Comparison of ENCODE assay signal across 27 mouse cellular contexts in genomic region chr6:92804254-92804971, GRCm38 (mm10). TPM values are rescaled to one million over a fixed set of nuclear protein-coding genes. Genes with fewer than 3 reads are reported as not detected.
DNase-seq lines count a peak whose midpoint lies in the region; ATAC-seq lines count a peak whose summit lies in the region.
"Had no signal": no experiment of that assay in that cellular context is flagged by ENCODE, and none has a peak within 500 bp of the region (broad histone marks: within the 10 kb centered on the region; RNA-seq: fewer than 3 reads in every experiment).

No protein-coding gene starts in this region.

- H3K4me1 ChIP-seq in limb, embryonic 12.5 days (replicated peaks), result 0 out of 2 replicates have a peak, but pooled peaks cover 3% of the 10 kb centered on the region
- peaks cover 7% of the 10 kb centered on the region; the same call in 1 of the 2 replicates for H3K4me1 ChIP-seq in limb, embryonic 10.5 days
- no peaks in the 10 kb centered on the region for H3K4me1 ChIP-seq in midbrain, embryonic 11.5 days (ENCODE audit: control insufficient read depth, insufficient read depth, low read length)
- no peaks in the 10 kb centered on the region for H3K4me1 ChIP-seq in midbrain, embryonic 13.5 days (replicated peaks)
- H3K4me1 ChIP-seq: forebrain, embryonic 13.5 days; hindbrain, embryonic 12.5 days; hindbrain, embryonic 15.5 days had no signal

- ATAC-seq in frontal cortex, adult (ENCODE audit: low TSS enrichment), result peak; percentile 90
- ATAC-seq in limb, embryonic 12.5 days (ENCODE audit: insufficient number of reproducible peaks, insufficient read depth, low FRiP score, low TSS enrichment, low read depth), result no peak
- no peak for ATAC-seq in midbrain, embryonic 11.5 days (ENCODE audit: low FRiP score)
- no peak for ATAC-seq in midbrain, embryonic 13.5 days
- ATAC-seq: forebrain, embryonic 13.5 days; forebrain, embryonic 16.5 days; Patski had no signal

- no peak for DNase-seq in frontal cortex, postnatal 25 days (ENCODE audit: low spot score in 2 of 2)
- no peak for DNase-seq in limb, embryonic 10.5 days (ENCODE audit: low spot score)
- peak; percentile 74 for DNase-seq in midbrain, embryonic 11.5 days (ENCODE audit: low spot score, missing footprints)
- DNase-seq: adrenal gland, postnatal 10 days; adrenal gland, postnatal 36 days; B cell, adult 2 months; cerebellum, adult 11 months; cerebellum, adult 2 months; cerebellum, adult 9-11 months; cerebellum, postnatal 25 days; gastrocnemius, postnatal 25 days; heart, adult 2 months; heart, postnatal 14 days had no signal

- no peak overlapping the region for H3K9ac ChIP-seq in limb, embryonic 12.5 days (replicated peaks)
- H3K9ac ChIP-seq in midbrain, embryonic 11.5 days (ENCODE audit: low read length), result no peak overlapping the region
- no peak overlapping the region for H3K9ac ChIP-seq in midbrain, embryonic 13.5 days (replicated peaks)
- H3K9ac ChIP-seq: forebrain, embryonic 13.5 days; heart, embryonic 13.5 days; hindbrain, embryonic 12.5 days; hindbrain, embryonic 15.5 days had no signal

- no peaks in the 10 kb centered on the region for H3K9me3 ChIP-seq in limb, embryonic 12.5 days
- no peaks in the 10 kb centered on the region for H3K9me3 ChIP-seq in limb, embryonic 10.5 days (replicated peaks)
- H3K9me3 ChIP-seq in midbrain, embryonic 11.5 days (ENCODE audit: control insufficient read depth, low read length), result no peaks in the 10 kb centered on the region
- no peaks in the 10 kb centered on the region for H3K9me3 ChIP-seq in midbrain, embryonic 13.5 days
- H3K9me3 ChIP-seq: forebrain, embryonic 10.5 days; forebrain, embryonic 13.5 days; heart, embryonic 10.5 days; heart, embryonic 13.5 days; hindbrain, embryonic 12.5 days; hindbrain, embryonic 15.5 days had no signal

- WGBS in limb, embryonic 12.5 days, result 76% methylated on average over 3 of the region's 3 CpGs
- 86% methylated on average over 3 of the region's 3 CpGs for WGBS in limb, embryonic 10.5 days
- 85% methylated on average over 3 of the region's 3 CpGs for WGBS in midbrain, embryonic 11.5 days
- 85% methylated on average over 3 of the region's 3 CpGs for WGBS in midbrain, embryonic 13.5 days

- peaks cover 37% of the 10 kb centered on the region for H3K36me3 ChIP-seq in limb, embryonic 12.5 days
- H3K36me3 ChIP-seq in limb, embryonic 10.5 days, result no peaks in the 10 kb centered on the region; the same call in 1 of the 2 replicates
- no peaks in the 10 kb centered on the region for H3K36me3 ChIP-seq in midbrain, embryonic 11.5 days (ENCODE audit: control insufficient read depth, insufficient read depth, low read length)
- no peaks in the 10 kb centered on the region for H3K36me3 ChIP-seq in midbrain, embryonic 13.5 days
- H3K36me3 ChIP-seq: G1E; hindbrain, embryonic 12.5 days; hindbrain, embryonic 15.5 days had no signal

- H3K27ac ChIP-seq in limb, embryonic 12.5 days, result 0 out of 2 replicates have a peak overlapping the region, but pooled peaks have one; percentile 19
- H3K27ac ChIP-seq in limb, embryonic 10.5 days, result no peak overlapping the region
- H3K27ac ChIP-seq in midbrain, embryonic 11.5 days (ENCODE audit: low read depth, low read length), result no peak overlapping the region
- no peak overlapping the region for H3K27ac ChIP-seq in midbrain, embryonic 13.5 days
- H3K27ac ChIP-seq: forebrain, embryonic 10.5 days; forebrain, embryonic 13.5 days; hindbrain, embryonic 12.5 days; hindbrain, embryonic 15.5 days had no signal

- no peak overlapping the region for H3K4me2 ChIP-seq in limb, embryonic 12.5 days
- no peak overlapping the region for H3K4me2 ChIP-seq in midbrain, embryonic 11.5 days
- H3K4me2 ChIP-seq in midbrain, embryonic 13.5 days (replicated peaks), result no peak overlapping the region
- H3K4me2 ChIP-seq: forebrain, embryonic 13.5 days; heart, embryonic 13.5 days; hindbrain, embryonic 12.5 days; hindbrain, embryonic 15.5 days had no signal

- H3K4me3 ChIP-seq in limb, embryonic 12.5 days (replicated peaks), result no peak overlapping the region
- no peak overlapping the region for H3K4me3 ChIP-seq in limb, embryonic 10.5 days
- no peak overlapping the region for H3K4me3 ChIP-seq in midbrain, embryonic 11.5 days (ENCODE audit: low read depth, low read length)
- no peak overlapping the region for H3K4me3 ChIP-seq in midbrain, embryonic 13.5 days (replicated peaks)
- H3K4me3 ChIP-seq: forebrain, embryonic 10.5 days; forebrain, embryonic 13.5 days; heart, adult 2 months; heart, embryonic 10.5 days; heart, embryonic 13.5 days; hindbrain, embryonic 12.5 days; hindbrain, embryonic 15.5 days had no signal

- no peaks in the 10 kb centered on the region for H3K27me3 ChIP-seq in limb, embryonic 12.5 days
- no peaks in the 10 kb centered on the region for H3K27me3 ChIP-seq in limb, embryonic 10.5 days (ENCODE audit: low read depth, poor library complexity, severe bottlenecking)
- no peaks in the 10 kb centered on the region for H3K27me3 ChIP-seq in midbrain, embryonic 11.5 days (ENCODE audit: control insufficient read depth, insufficient read depth, low read length)
- H3K27me3 ChIP-seq in midbrain, embryonic 13.5 days, result peaks cover 3% of the 10 kb centered on the region; the same call in 1 of the 2 replicates
- H3K27me3 ChIP-seq: CH12.LX; forebrain, embryonic 13.5 days; heart, embryonic 13.5 days; hindbrain, embryonic 12.5 days; hindbrain, embryonic 15.5 days; Patski had no signal

RNA-seq across cellular contexts. Expression of gene A730049H05Rik, which starts 11.9 kb away (rescaled TPM):
- polyA plus RNA-seq in limb, embryonic 12.5 days (2016; fragmentation: Nextera tagmentation; extraction: Ambion mirVana), result 0.35 TPM in 2 replicates
- polyA plus RNA-seq in limb, embryonic 10.5 days (2016; fragmentation: Nextera tagmentation; extraction: Ambion mirVana), result 0.30 and 0.39 TPM in 2 replicates
- polyA plus RNA-seq in midbrain, embryonic 11.5 days (2014; fragmentation: Nextera tagmentation; extraction: Ambion mirVana), result 0.12 and 0.43 TPM in 2 replicates
- polyA plus RNA-seq in midbrain, embryonic 13.5 days (2015; fragmentation: Nextera tagmentation; extraction: Ambion mirVana), result 0.40 and 0.52 TPM in 2 replicates
- polyA plus RNA-seq: frontal cortex, adult 2 months; G1E; heart, adult 2 months had no signal
